ENCODE assay signal across 8 mouse cellular contexts in genomic region chr8:58912196-58912839, GRCm38 (mm10). TPM values are rescaled to one million over a fixed set of nuclear protein-coding genes. Genes with fewer than 3 reads are reported as not detected.
DNase-seq lines count a peak whose midpoint lies in the region; ATAC-seq and TF ChIP-seq lines count a peak whose summit lies in the region.

Gene Galntl6, minus strand, starts transcription at chr8:58912640.

- H3K4me3 ChIP-seq in ES-E14 (ENCODE audit: insufficient read depth in 1 of 2, low read depth in 1 of 2, low read length in 2 of 2, poor library complexity in 1 of 2, severe bottlenecking in 1 of 2) = peak within 1 kb of the TSS; percentile 45 to 48
- H3K4me3 ChIP-seq in forebrain, embryonic 10.5 days = peak within 1 kb of the TSS; percentile 59
- H3K4me3 ChIP-seq in liver, embryonic 15.5 days (replicated peaks) = peak within 1 kb of the TSS; percentile 29

- H3K36me3 ChIP-seq in ES-E14 (ENCODE audit: control insufficient read depth, insufficient read depth, low read length, poor library complexity, severe bottlenecking) = no peaks in the 10 kb centered on the region
- no peaks in the 10 kb centered on the region for H3K36me3 ChIP-seq in forebrain, embryonic 10.5 days (replicated peaks)
- no peaks in the 10 kb centered on the region for H3K36me3 ChIP-seq in liver, embryonic 15.5 days (replicated peaks)

- H3K4me1 ChIP-seq in ES-E14 (ENCODE audit: control insufficient read depth in 2 of 2, insufficient read depth in 2 of 2, low read length in 2 of 2, poor library complexity in 1 of 2) = no peaks in the 10 kb centered on the region
- H3K4me1 ChIP-seq in forebrain, embryonic 10.5 days = peaks cover 20% of the 10 kb centered on the region
- H3K4me1 ChIP-seq in liver, embryonic 15.5 days (replicated peaks) = no peaks in the 10 kb centered on the region

- under 1% methylated on average over 37 of the region's 37 CpGs for WGBS in forebrain, embryonic 10.5 days
- WGBS in liver, embryonic 15.5 days (ENCODE audit: insufficient replicate concordance) = under 1% methylated on average over 37 of the region's 37 CpGs

- no peak within 1 kb of the TSS for H3K27ac ChIP-seq in ES-E14 (ENCODE audit: insufficient read depth, low read depth, low read length, poor library complexity, severe bottlenecking)
- peak within 1 kb of the TSS; percentile 42 for H3K27ac ChIP-seq in forebrain, embryonic 10.5 days
- H3K27ac ChIP-seq in liver, embryonic 15.5 days (replicated peaks) = no peak within 1 kb of the TSS

- in situ Hi-C loops in ES-E14 (cut with MboI; ENCODE audit: low sequenced_read_pairs in 2 of 2, unreplicated experiment in 2 of 2) = no loop called here

- peaks cover 36% of the 10 kb centered on the region for H3K27me3 ChIP-seq in forebrain, embryonic 10.5 days (ENCODE audit: poor library complexity, severe bottlenecking)
- peaks cover 28% of the 10 kb centered on the region for H3K27me3 ChIP-seq in liver, embryonic 15.5 days

- no peaks in the 10 kb centered on the region for H3K9me3 ChIP-seq in ES-E14 (ENCODE audit: control insufficient read depth, insufficient read depth, low read depth, low read length)
- no peaks in the 10 kb centered on the region for H3K9me3 ChIP-seq in forebrain, embryonic 10.5 days
- no peaks in the 10 kb centered on the region for H3K9me3 ChIP-seq in liver, embryonic 15.5 days (replicated peaks)

- no peak for ATAC-seq in liver, embryonic 15.5 days (ENCODE audit: insufficient read depth)

- DNase-seq in gastrocnemius, postnatal 10 days = peak; percentile 14
- no peak for DNase-seq in gastrocnemius, postnatal 36 days
- peak; percentile 17 for DNase-seq in ES-E14 (ENCODE audit: low read depth, low spot score)
- DNase-seq in forebrain, embryonic 10.5 days (ENCODE audit: extremely low spot score, low spot score) = peak; percentile 41
- DNase-seq in kidney, postnatal 14 days = peak; percentile 6
- peak; percentile 65 for DNase-seq in right cerebral cortex, postnatal 4 days
- no peak for DNase-seq in c-Kit-positive CD71-positive TER-119-positive erythroid progenitor cells, embryonic 14.5 days (ENCODE audit: low spot score)

- H3K4me2 ChIP-seq in liver, embryonic 15.5 days = peak within 1 kb of the TSS; percentile 56

- intact Hi-C loops in gastrocnemius, postnatal 36 days (cut with DNase I) = no loop called here

- no peak within 1 kb of the TSS for H3K9ac ChIP-seq in ES-E14 (ENCODE audit: insufficient read depth, low read depth, low read length, poor library complexity, severe bottlenecking)
- no peak within 1 kb of the TSS for H3K9ac ChIP-seq in liver, embryonic 15.5 days

TF ChIP-seq in ES-E14, 5 proteins besides CTCF, POLR2A, EP300 and RAD21:
- TF ChIP-seq CHD2 (IDR thresholded peaks at IDR 0.05; ENCODE audit: low read depth, low read length) (no peak), ZC3H11A (IDR thresholded peaks at IDR 0.05; ENCODE audit: borderline replicate concordance, low read depth, low read length) (no peak), ZNF384 (IDR thresholded peaks at IDR 0.05; ENCODE audit: low read depth, low read length) (no peak), MAFK (IDR thresholded peaks at IDR 0.05; ENCODE audit: insufficient read depth, low read depth, low read length) (no peak), HCFC1 (IDR thresholded peaks at IDR 0.05; ENCODE audit: borderline replicate concordance, insufficient read depth, low read length) (no peak)

RNA-seq across cellular contexts. Expression of gene Galntl6, which starts in this region (rescaled TPM):
- under 1 TPM; 0.29 to 0.45 TPM for total RNA-seq in gastrocnemius, postnatal 10 days (2021)
- not detected for total RNA-seq in gastrocnemius, postnatal 36 days (2021)
- 0.09 TPM in 1 of 2 replicates, not detected in the other for total RNA-seq in ES-E14 (2012; rRNA removed)
- polyA plus RNA-seq in forebrain, embryonic 10.5 days (2016; fragmentation: Nextera tagmentation; extraction: Ambion mirVana) = 0.07 TPM in 1 of 2 replicates, not detected in the other
- not detected in 2 replicates for polyA plus RNA-seq in liver, embryonic 15.5 days (2015; fragmentation: Nextera tagmentation; extraction: Ambion mirVana)

Comparison
In these comparisons a context has a peak if more than half of its experiments do, and no peak if none do; other contexts are left out.
1. Peak in DNase-seq in gastrocnemius, postnatal 10 days; RNA of the gene not detected or under 1 TPM.
2. Peak in DNase-seq and H3K4me3 ChIP-seq in ES-E14; RNA of the gene not detected or under 1 TPM.
3. Peak in DNase-seq, H3K4me3 ChIP-seq and H3K27ac ChIP-seq in forebrain, embryonic 10.5 days; RNA of the gene not detected or under 1 TPM.
4. DNase-seq: peak in kidney, postnatal 14 days (single experiment) and right cerebral cortex, postnatal 4 days (single experiment); none in gastrocnemius, postnatal 36 days (0 of 2) and c-Kit-positive CD71-positive TER-119-positive erythroid progenitor cells, embryonic 14.5 days (single experiment).
5. Peak in every context shown above with its lines, with median percentiles within 50 percentile points of each other: H3K4me3 ChIP-seq.